In genomic region chr15:25787965-25788364, GRCm38 (mm10) we compare ENCODE assay signal across 21 mouse cellular contexts. TPM values are rescaled to one million over a fixed set of nuclear protein-coding genes. Genes with fewer than 3 reads are reported as not detected.
DNase-seq lines count a peak whose midpoint lies in the region; ATAC-seq and TF ChIP-seq lines count a peak whose summit lies in the region.
"Had no signal": no experiment of that assay in that cellular context is flagged by ENCODE, and none has a peak within 500 bp of the region (broad histone marks: within the 10 kb centered on the region; RNA-seq: fewer than 3 reads in every experiment).

No protein-coding gene starts in this region.

- no peaks in the 10 kb centered on the region for H3K9me3 ChIP-seq in E14TG2a.4 (ENCODE audit: low read length)
- H3K9me3 ChIP-seq in embryonic facial prominence, embryonic 14.5 days (ENCODE audit: control insufficient read depth, low read length) = no peaks in the 10 kb centered on the region
- H3K9me3 ChIP-seq: heart, embryonic 15.5 days; midbrain, embryonic 15.5 days had no signal

- H3K4me1 ChIP-seq in E14TG2a.4 (replicated peaks; ENCODE audit: low read depth, low read length) = peaks cover 95% of the 10 kb centered on the region
- no peaks in the 10 kb centered on the region for H3K4me1 ChIP-seq in embryonic facial prominence, embryonic 14.5 days (ENCODE audit: control insufficient read depth, insufficient read depth, low read length)
- peaks cover 29% of the 10 kb centered on the region for H3K4me1 ChIP-seq in olfactory bulb, adult 2 months (ENCODE audit: control insufficient read depth, insufficient read depth, low read length)

- H3K27me3 ChIP-seq in E14TG2a.4 (ENCODE audit: insufficient read depth, low read length) = no peaks in the 10 kb centered on the region
- H3K27me3 ChIP-seq in embryonic facial prominence, embryonic 14.5 days (replicated peaks; ENCODE audit: control insufficient read depth, insufficient read depth, low read length) = no peaks in the 10 kb centered on the region
- H3K27me3 ChIP-seq: CH12.LX; heart, embryonic 15.5 days; midbrain, embryonic 15.5 days had no signal

- H3K27ac ChIP-seq in gastrocnemius, adult 2 months = peak overlapping the region; percentile 85
- H3K27ac ChIP-seq in embryonic facial prominence, embryonic 14.5 days (replicated peaks; ENCODE audit: low read depth, low read length) = 0 out of 2 replicates have a peak overlapping the region, but pooled peaks have one; percentile 22
- H3K27ac ChIP-seq in olfactory bulb, adult 2 months (ENCODE audit: insufficient read depth, low read depth, low read length) = 0 out of 2 replicates have a peak overlapping the region, but pooled peaks have one; percentile 0
- H3K27ac ChIP-seq: heart, adult 2 months; heart, embryonic 15.5 days; midbrain, embryonic 15.5 days had no signal

- peak overlapping the region; percentile 48; the same call in 1 of the 2 replicates for H3K4me3 ChIP-seq in gastrocnemius, adult 2 months
- peak overlapping the region; percentile 17; the same call in 1 of the 2 replicates for H3K4me3 ChIP-seq in E14TG2a.4 (replicated peaks; ENCODE audit: low read length)
- no peak overlapping the region for H3K4me3 ChIP-seq in embryonic facial prominence, embryonic 14.5 days (ENCODE audit: low read depth, low read length)
- H3K4me3 ChIP-seq in olfactory bulb, adult 2 months (ENCODE audit: insufficient read depth, low read depth, low read length) = no peak overlapping the region
- H3K4me3 ChIP-seq: heart, adult 2 months; heart, embryonic 15.5 days; midbrain, embryonic 15.5 days; myocyte had no signal

- no peak overlapping the region for H3K9ac ChIP-seq in embryonic facial prominence, embryonic 14.5 days (ENCODE audit: low read depth, low read length)
- H3K9ac ChIP-seq: heart, embryonic 15.5 days; midbrain, embryonic 15.5 days had no signal

- DNase-seq in gastrocnemius, adult 2 months = no peak
- DNase-seq in gastrocnemius, postnatal 10 days = no peak
- DNase-seq in embryonic facial prominence, embryonic 14.5 days (ENCODE audit: low spot score) = no peak
- no peak for DNase-seq in adrenal gland, adult 8-10 months
- DNase-seq: adrenal gland, postnatal 36 days; cerebellum, adult 11-12 months; cerebellum, postnatal 36 days; gastrocnemius, postnatal 25 days; heart, adult 2 months; heart, postnatal 4 days; kidney, postnatal 4 days; liver; thymus, postnatal 14 days had no signal

- 71% methylated on average over 8 of the region's 8 CpGs for WGBS in embryonic facial prominence, embryonic 14.5 days
- 59% methylated on average over 8 of the region's 8 CpGs for WGBS in olfactory bulb, adult 2 months

- intact Hi-C loops in gastrocnemius, adult 2 months (cut with DNase I) = no loop called here

- H3K4me2 ChIP-seq in embryonic facial prominence, embryonic 14.5 days (ENCODE audit: low read depth, low read length) = no peak overlapping the region
- H3K4me2 ChIP-seq: heart, embryonic 15.5 days; midbrain, embryonic 15.5 days had no signal

- no peak for TF ChIP-seq CTCF in gastrocnemius, adult 2 months (IDR thresholded peaks at IDR 0.05)
- no peak for TF ChIP-seq CTCF in E14TG2a.4 (conservative IDR thresholded peaks at IDR 0.05; ENCODE audit: low read length)
- TF ChIP-seq CTCF in olfactory bulb, adult 2 months (IDR thresholded peaks at IDR 0.05; ENCODE audit: insufficient read depth, low read depth, low read length) = no peak

- H3K36me3 ChIP-seq in E14TG2a.4 (ENCODE audit: insufficient read depth, low read length) = peaks cover 98% of the 10 kb centered on the region
- peaks cover 73% of the 10 kb centered on the region for H3K36me3 ChIP-seq in embryonic facial prominence, embryonic 14.5 days (ENCODE audit: control insufficient read depth, insufficient read depth, low read length)
- H3K36me3 ChIP-seq: midbrain, embryonic 15.5 days had no signal

- no peak for ATAC-seq in embryonic facial prominence, embryonic 14.5 days (ENCODE audit: low read depth)
- no peak for ATAC-seq in megakaryocyte-erythroid progenitor cell, adult 5-6 weeks (replicated peaks; ENCODE audit: low FRiP score, low TSS enrichment, poor library complexity, severe bottlenecking)
- ATAC-seq: lung, postnatal 0 days; midbrain, embryonic 15.5 days had no signal

- no peak for TF ChIP-seq POLR2A in olfactory bulb, adult 2 months (IDR thresholded peaks at IDR 0.05; ENCODE audit: insufficient read depth, low read depth, low read length)

RNA-seq across cellular contexts. Expression of gene Retreg1, which starts 55.0 kb away (rescaled TPM):
- 100 to 1,000 TPM; 170 to 181 TPM for total RNA-seq in gastrocnemius, adult 2 months (2021)
- 100 to 1,000 TPM; 114 to 115 TPM for total RNA-seq in gastrocnemius, postnatal 10 days (2021)
- polyA plus RNA-seq in embryonic facial prominence, embryonic 14.5 days (2014; fragmentation: Nextera tagmentation; extraction: Ambion mirVana) = 9.8 and 16.5 TPM in 2 replicates
- not detected in 2 replicates for polyA plus RNA-seq in olfactory bulb, adult 2 months (2012; ENCODE audit: insufficient read depth, insufficient read length, low replicate concordance, missing spikeins)
- 9.7 and 12.3 TPM in 2 replicates for total RNA-seq in megakaryocyte-erythroid progenitor cell, adult 5-6 weeks (2014; fragmentation: Nextera tagmentation)
- 20.6 and 58.2 TPM in 2 replicates for total RNA-seq in megakaryocyte-erythroid progenitor cell, adult 5-6 weeks (2017)
- total RNA-seq in adrenal gland, adult 8-10 months (2022) = 10 to 100 TPM; 39.4 to 99.3 (median 45.7) TPM

Comparison
In these comparisons a context has a peak if more than half of its experiments do, and no peak if none do; other contexts are left out.
1. H3K27ac ChIP-seq: peak in every context shown above with its lines; median percentile 85 in gastrocnemius, adult 2 months; 22 in embryonic facial prominence, embryonic 14.5 days; 0 in olfactory bulb, adult 2 months.
2. H3K4me3 ChIP-seq: peak in gastrocnemius, adult 2 months (single experiment) and E14TG2a.4 (single experiment); none in embryonic facial prominence, embryonic 14.5 days (single experiment) and olfactory bulb, adult 2 months (single experiment).